Mouse (Mus musculus): ENCODE results near the gene Lrrc73. TPM values are rescaled to one million over a fixed set of nuclear protein-coding genes. Genes with fewer than 3 reads are reported as not detected.
A peak's percentile ranks its signal among the peaks of the same experiment; 100 is the strongest.

Lrrc73 gene
- total and polyA plus RNA-seq, 2 experiments: 0.16 TPM; not detected in 1

DNA sequence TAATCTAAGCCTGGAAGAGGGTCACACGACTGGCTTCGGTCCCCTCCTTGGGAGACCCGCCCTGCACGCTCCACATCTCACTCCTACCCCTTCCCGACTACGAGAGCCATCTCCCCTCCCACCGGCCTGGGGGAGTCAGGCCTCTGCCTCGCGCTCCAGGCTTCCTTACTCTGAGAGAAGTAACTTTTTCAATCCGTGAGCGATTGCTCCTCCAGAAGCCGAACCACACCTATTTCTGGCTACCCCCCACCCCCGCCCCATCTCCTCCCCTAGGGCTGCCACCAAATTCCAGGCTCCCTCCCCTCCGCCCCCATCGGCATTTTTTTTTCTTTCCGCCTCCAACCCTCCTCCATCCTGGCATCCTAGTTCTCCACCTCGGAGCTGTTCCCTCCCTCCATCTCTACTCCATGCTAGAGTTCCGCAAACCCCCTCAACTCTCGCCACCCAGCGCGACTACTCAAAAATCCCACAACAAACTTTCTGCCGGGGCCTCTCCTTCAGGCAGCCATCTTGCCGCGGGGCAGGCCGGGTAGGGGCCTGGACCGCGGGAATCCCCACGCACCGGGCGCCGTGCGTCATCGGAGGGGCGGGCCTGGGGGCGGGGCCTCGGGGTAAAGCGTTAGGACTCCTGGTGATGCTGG is 29.3 kb downstream of the Lrrc73 start, which contains the start of gene Tjap1:
TSS of gene Tjap1 (minus strand) at position 544 of the 641 bp plus-strand sequence.
- Histone ChIP-seq H3K4me1 (ENCODE audit: control insufficient read depth, insufficient read depth, low read length) (peaks cover 4% of the 10 kb centered on the region), H3K9ac (ENCODE audit: low read depth, low read length) (peak within 1 kb of the TSS; percentile 87), H3K36me3 (ENCODE audit: control insufficient read depth, insufficient read depth, low read length) (peaks cover 5% of the 10 kb centered on the region; the same call in 1 of the 2 replicates), H3K27me3 (ENCODE audit: control insufficient read depth, insufficient read depth, low read length) (no peaks in the 10 kb centered on the region), H3K79me2 (ENCODE audit: control insufficient read depth, insufficient read depth, low read length) (peaks cover 18% of the 10 kb centered on the region), H3K4me3 (ENCODE audit: insufficient read depth, low read depth, low read length) (peak within 1 kb of the TSS; percentile 76), H3K27ac (replicated peaks; ENCODE audit: insufficient read depth, low read depth, low read length) (peak within 1 kb of the TSS; percentile 47; the same call in 1 of the 2 replicates)
- TF ChIP-seq CTCF (IDR thresholded peaks at IDR 0.05; ENCODE audit: low read depth, low read length): no peak
- 0 out of 2 replicates have a peak, but pooled peaks have one; percentile 34 for TF ChIP-seq POLR2A (IDR thresholded peaks at IDR 0.05; ENCODE audit: extremely low read depth, insufficient read depth, low read length)
- WGBS: under 1% methylated on average over 37 of the region's 37 CpGs
- DNase-seq (ENCODE audit: extremely low read depth, low read depth, low spot score): peak; percentile 42

DNA sequence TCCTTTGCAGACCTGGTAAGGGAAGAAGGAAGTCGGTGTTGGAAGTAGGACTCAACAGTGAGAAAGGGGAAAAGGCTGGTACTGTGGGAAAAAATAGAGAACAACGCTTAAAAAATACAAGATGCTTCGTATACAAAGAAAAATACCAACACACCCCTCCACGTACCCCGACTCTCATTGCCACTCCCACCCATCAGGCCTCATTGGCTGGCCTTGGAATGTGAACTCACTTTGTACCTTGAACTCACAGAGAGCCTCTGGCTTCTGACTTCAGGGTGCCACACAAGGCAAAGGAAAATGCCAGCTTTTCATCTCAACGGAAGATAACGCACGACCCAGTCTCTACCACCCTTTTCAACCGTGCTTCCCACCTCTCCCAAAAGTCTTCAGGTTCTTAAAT is 29.8 kb downstream of the Lrrc73 start:
- Histone ChIP-seq H3K9ac (ENCODE audit: low read depth, low read length) (no peak overlapping the region), H3K36me3 (ENCODE audit: control insufficient read depth, insufficient read depth, low read length) (peaks cover 5% of the 10 kb centered on the region; the same call in 1 of the 2 replicates), H3K4me3 (ENCODE audit: insufficient read depth, low read depth, low read length) (no peak overlapping the region; the same call in 1 of the 2 replicates), H3K79me2 (ENCODE audit: control insufficient read depth, insufficient read depth, low read length) (peaks cover 18% of the 10 kb centered on the region), H3K4me1 (ENCODE audit: control insufficient read depth, insufficient read depth, low read length) (peaks cover 4% of the 10 kb centered on the region), H3K27me3 (ENCODE audit: control insufficient read depth, insufficient read depth, low read length) (no peaks in the 10 kb centered on the region), H3K27ac (replicated peaks; ENCODE audit: insufficient read depth, low read depth, low read length) (no peak overlapping the region)
- no peak for TF ChIP-seq POLR2A (IDR thresholded peaks at IDR 0.05; ENCODE audit: extremely low read depth, insufficient read depth, low read length)
- DNase-seq (ENCODE audit: extremely low read depth, low read depth, low spot score): no peak
- 23% methylated on average over 9 of the region's 9 CpGs for WGBS

DNA sequence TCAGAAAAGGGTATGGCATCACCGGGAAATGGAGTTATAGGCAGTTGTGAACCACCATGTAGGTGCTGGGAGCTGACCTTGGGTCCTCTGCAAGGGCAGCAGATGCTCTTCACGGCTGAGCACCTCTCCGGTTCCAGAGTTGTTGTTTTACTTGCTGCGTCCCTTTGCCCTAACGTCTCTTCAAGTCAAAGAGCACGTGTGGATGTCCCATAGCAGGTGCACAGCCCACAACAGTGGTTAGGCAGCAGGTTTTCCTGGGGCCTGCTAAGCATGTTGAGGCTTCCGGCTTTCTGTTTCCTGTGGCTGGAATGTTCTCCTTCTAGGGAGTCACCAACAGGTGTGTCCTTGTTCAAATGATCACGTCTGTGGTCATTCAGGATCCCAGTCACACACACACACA is 30.6 kb downstream of the Lrrc73 start:
- Histone ChIP-seq H3K9ac (ENCODE audit: low read depth, low read length) (no peak overlapping the region), H3K27me3 (ENCODE audit: control insufficient read depth, insufficient read depth, low read length) (no peaks in the 10 kb centered on the region), H3K4me1 (ENCODE audit: control insufficient read depth, insufficient read depth, low read length) (peaks cover 4% of the 10 kb centered on the region), H3K27ac (replicated peaks; ENCODE audit: insufficient read depth, low read depth, low read length) (no peak overlapping the region), H3K4me3 (ENCODE audit: insufficient read depth, low read depth, low read length) (no peak overlapping the region), H3K36me3 (ENCODE audit: control insufficient read depth, insufficient read depth, low read length) (peaks cover 5% of the 10 kb centered on the region; the same call in 1 of the 2 replicates), H3K79me2 (ENCODE audit: control insufficient read depth, insufficient read depth, low read length) (peaks cover 18% of the 10 kb centered on the region)
- no peak for DNase-seq (ENCODE audit: extremely low read depth, low read depth, low spot score)
- no peak for TF ChIP-seq POLR2A (IDR thresholded peaks at IDR 0.05; ENCODE audit: extremely low read depth, insufficient read depth, low read length)
- TF ChIP-seq CTCF (IDR thresholded peaks at IDR 0.05; ENCODE audit: low read depth, low read length): no peak
- WGBS: 83% methylated on average over 8 of the region's 8 CpGs

DNA sequence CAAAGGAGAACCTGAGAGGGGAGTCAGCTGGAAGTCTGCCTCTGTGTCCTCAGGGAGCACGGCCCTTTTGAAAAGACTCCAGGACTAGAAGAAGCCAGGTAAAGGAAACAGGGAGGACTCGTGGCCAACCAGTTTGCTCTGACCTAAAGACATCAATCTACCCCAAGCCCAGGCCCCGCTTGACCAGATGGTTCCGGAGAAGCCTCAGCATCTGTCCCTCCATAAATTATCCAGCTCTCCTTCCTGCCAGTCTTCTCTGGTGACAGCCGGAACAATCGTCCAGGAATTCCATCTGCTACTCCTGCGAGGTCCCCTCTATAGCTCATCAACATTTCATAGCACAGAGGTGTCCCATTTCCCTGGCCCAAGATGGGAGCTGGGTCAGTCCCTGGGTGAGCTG is 31.3 kb downstream of the Lrrc73 start:
- TF ChIP-seq CTCF (IDR thresholded peaks at IDR 0.05; ENCODE audit: low read depth, low read length): no peak
- TF ChIP-seq POLR2A (IDR thresholded peaks at IDR 0.05; ENCODE audit: extremely low read depth, insufficient read depth, low read length): no peak
- 70% methylated on average over 7 of the region's 7 CpGs for WGBS
- no peak for DNase-seq (ENCODE audit: extremely low read depth, low read depth, low spot score)
- H3K27me3 ChIP-seq (ENCODE audit: control insufficient read depth, insufficient read depth, low read length): no peaks in the 10 kb centered on the region
- H3K79me2 ChIP-seq (ENCODE audit: control insufficient read depth, insufficient read depth, low read length): peaks cover 15% of the 10 kb centered on the region
- H3K4me3 ChIP-seq (ENCODE audit: insufficient read depth, low read depth, low read length): no peak overlapping the region
- H3K9ac ChIP-seq (ENCODE audit: low read depth, low read length): no peak overlapping the region
- peaks cover 4% of the 10 kb centered on the region for H3K4me1 ChIP-seq (ENCODE audit: control insufficient read depth, insufficient read depth, low read length)
- peaks cover 1% of the 10 kb centered on the region; the same call in 1 of the 2 replicates for H3K36me3 ChIP-seq (ENCODE audit: control insufficient read depth, insufficient read depth, low read length)
- H3K27ac ChIP-seq (replicated peaks; ENCODE audit: insufficient read depth, low read depth, low read length): no peak overlapping the region

DNA sequence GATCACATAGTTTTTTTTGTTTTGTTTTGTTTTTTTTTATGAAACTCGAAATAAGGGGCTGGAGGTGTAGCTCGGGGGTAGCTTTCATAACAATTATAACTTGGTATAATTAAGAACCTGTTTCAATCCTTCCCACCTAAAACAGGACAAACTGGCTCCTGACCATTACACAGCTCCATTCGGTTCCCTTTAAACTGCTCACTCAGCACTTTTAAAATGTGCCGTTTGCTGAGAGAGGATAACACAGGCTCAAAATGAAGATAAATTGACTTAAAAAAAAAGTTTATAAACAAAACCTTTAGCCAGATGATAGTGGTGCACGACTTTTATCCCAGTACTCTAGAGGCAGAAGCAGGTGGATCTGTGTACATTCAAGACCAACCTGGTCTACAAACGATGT is 32.1 kb downstream of the Lrrc73 start:
- Histone ChIP-seq H3K27me3 (ENCODE audit: control insufficient read depth, insufficient read depth, low read length) (no peaks in the 10 kb centered on the region), H3K4me1 (ENCODE audit: control insufficient read depth, insufficient read depth, low read length) (peaks cover 4% of the 10 kb centered on the region), H3K79me2 (ENCODE audit: control insufficient read depth, insufficient read depth, low read length) (peaks cover 15% of the 10 kb centered on the region), H3K36me3 (ENCODE audit: control insufficient read depth, insufficient read depth, low read length) (no peaks in the 10 kb centered on the region; the same call in 1 of the 2 replicates), H3K9ac (ENCODE audit: low read depth, low read length) (no peak overlapping the region), H3K27ac (replicated peaks; ENCODE audit: insufficient read depth, low read depth, low read length) (no peak overlapping the region), H3K4me3 (ENCODE audit: insufficient read depth, low read depth, low read length) (no peak overlapping the region)
- DNase-seq (ENCODE audit: extremely low read depth, low read depth, low spot score): no peak
- 51% methylated on average over 6 of the region's 6 CpGs for WGBS
- TF ChIP-seq CTCF (IDR thresholded peaks at IDR 0.05; ENCODE audit: low read depth, low read length): no peak

DNA sequence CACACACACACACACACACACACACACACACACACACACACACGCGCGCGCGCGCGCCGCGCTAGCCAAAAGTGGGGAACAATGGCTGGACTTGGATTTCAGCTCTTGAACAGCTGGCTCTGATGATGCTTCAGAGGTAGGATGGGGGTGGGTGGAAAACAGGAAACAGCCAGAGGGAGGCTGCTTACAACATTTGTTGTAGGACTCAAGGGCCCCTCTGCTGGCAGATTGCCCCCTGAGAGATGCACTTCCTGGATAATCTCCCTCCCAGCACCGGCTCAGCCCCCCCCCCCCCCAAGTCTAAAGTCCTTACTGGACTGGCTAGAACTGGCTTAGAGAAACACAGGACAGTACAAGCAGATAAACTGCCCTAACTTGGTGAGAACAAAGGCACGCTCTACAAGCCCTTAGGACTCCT is 34.4 kb downstream of the Lrrc73 start:
- no peak for DNase-seq (ENCODE audit: extremely low read depth, low read depth, low spot score)
- TF ChIP-seq POLR2A (IDR thresholded peaks at IDR 0.05; ENCODE audit: extremely low read depth, insufficient read depth, low read length) (no peak), CTCF (IDR thresholded peaks at IDR 0.05; ENCODE audit: low read depth, low read length) (no peak)
- Histone ChIP-seq H3K4me1 (ENCODE audit: control insufficient read depth, insufficient read depth, low read length) (no peaks in the 10 kb centered on the region), H3K27ac (replicated peaks; ENCODE audit: insufficient read depth, low read depth, low read length) (no peak overlapping the region), H3K9ac (ENCODE audit: low read depth, low read length) (no peak overlapping the region), H3K4me3 (ENCODE audit: insufficient read depth, low read depth, low read length) (no peak overlapping the region), H3K36me3 (ENCODE audit: control insufficient read depth, insufficient read depth, low read length) (no peaks in the 10 kb centered on the region), H3K79me2 (ENCODE audit: control insufficient read depth, insufficient read depth, low read length) (peaks cover 1% of the 10 kb centered on the region; the same call in 1 of the 2 replicates), H3K27me3 (ENCODE audit: control insufficient read depth, insufficient read depth, low read length) (no peaks in the 10 kb centered on the region)
- 64% methylated on average over 11 of the region's 11 CpGs for WGBS

Data from liver, adult 2 months (tissue).